Mouse (Mus musculus) gastrocnemius, postnatal 14 days (tissue): ENCODE results near the gene Cpb2. TPM values are rescaled to one million over a fixed set of nuclear protein-coding genes. Genes with fewer than 3 reads are reported as not detected.

Experiments used
- DNase-seq: peaks from one replicate; pipeline ENCODE4 v3.0.0; 2021; ENCODE audit warnings: mixed read lengths
- intact Hi-C: fragments of 180-260 bp; cut with DNase I; formaldehyde crosslinking; loops from one replicate; pipeline ENCODE4 v1.15.1; 2025; ENCODE audit warnings: low total_unique reads
- long read RNA-seq, 2 experiments: library from polyadenylated mRNA; stranded (forward); transcript quantifications; one replicate each; pipeline ENCODE4 v2.0.0; 2021
- total RNA-seq, 2 experiments: library from RNA; stranded (reverse); gene quantifications; 2 replicates each; pipeline ENCODE4 v1.2.3; 2021

Gene Cpb2
- not detected for total RNA-seq
- long read RNA-seq, experiment 1: 0 reads
- long read RNA-seq, experiment 2: 0 reads

GRCm38 (mm10) chr14:75242087-75242486, at the start of gene Cpb2:
TSS of gene Cpb2 (plus strand) at chr14:75242287.
- intact Hi-C loops: no loop called here
- DNase-seq: no peak

GRCm38 (mm10) chr14:75192427-75192826, 49.7 kb upstream of the Cpb2 start:
- intact Hi-C loops: no loop called here
- DNase-seq: no peak

GRCm38 (mm10) chr14:75192858-75193257, 49.2 kb upstream of the Cpb2 start:
- intact Hi-C loops: no loop called here
- DNase-seq: no peak

- DNase-seq: no peak
- intact Hi-C loops: no loop called here
These were observed 46.6 kb upstream of the Cpb2 start for GRCm38 (mm10) chr14:75195530-75195929.

GRCm38 (mm10) chr14:75197027-75197426, 45.1 kb upstream of the Cpb2 start:
- intact Hi-C loops: no loop called here
- DNase-seq: peak; percentile 35

GRCm38 (mm10) chr14:75197660-75198059, 44.4 kb upstream of the Cpb2 start:
- DNase-seq: no peak
- intact Hi-C loops: no loop called here

GRCm38 (mm10) chr14:75205363-75206051, 36.6 kb upstream of the Cpb2 start:
- no peak for DNase-seq
- intact Hi-C loops: no loop called here

- DNase-seq: no peak
- intact Hi-C loops: no loop called here
These were observed 35.8 kb upstream of the Cpb2 start for GRCm38 (mm10) chr14:75206307-75206706.

GRCm38 (mm10) chr14:75208572-75209151, 33.4 kb upstream of the Cpb2 start:
- intact Hi-C loops: no loop called here
- DNase-seq: no peak

GRCm38 (mm10) chr14:75213752-75214151, 28.3 kb upstream of the Cpb2 start:
- intact Hi-C loops: no loop called here
- no peak for DNase-seq

- no peak for DNase-seq
- intact Hi-C loops: no loop called here
These were observed 23.2 kb upstream of the Cpb2 start for GRCm38 (mm10) chr14:75218843-75219242.

GRCm38 (mm10) chr14:75219250-75219913, 22.7 kb upstream of the Cpb2 start:
- intact Hi-C loops: no loop called here
- no peak for DNase-seq

GRCm38 (mm10) chr14:75222386-75222785, 19.7 kb upstream of the Cpb2 start:
- DNase-seq: no peak
- intact Hi-C loops: no loop called here

- no peak for DNase-seq
- intact Hi-C loops: no loop called here
These were observed 14.5 kb upstream of the Cpb2 start for GRCm38 (mm10) chr14:75227453-75228084.

- intact Hi-C loops: no loop called here
These were observed 12.3 kb upstream of the Cpb2 start for GRCm38 (mm10) chr14:75229834-75230233.

GRCm38 (mm10) chr14:75233070-75233469, 9.0 kb upstream of the Cpb2 start:
- DNase-seq: no peak
- intact Hi-C loops: no loop called here

More at GRCm38 (mm10) chr14:75229834-75230233, 12.3 kb upstream of the Cpb2 start:
- DNase-seq: no peak

GRCm38 (mm10) chr14:75235552-75235951, 6.5 kb upstream of the Cpb2 start:
- no peak for DNase-seq
- intact Hi-C loops: no loop called here

- intact Hi-C loops: no loop called here
- DNase-seq: no peak
These were observed 6.0 kb upstream of the Cpb2 start for GRCm38 (mm10) chr14:75235955-75236635.

GRCm38 (mm10) chr14:75236636-75237003, 5.5 kb upstream of the Cpb2 start:
- DNase-seq: no peak
- intact Hi-C loops: no loop called here

GRCm38 (mm10) chr14:75237096-75237495, 5.0 kb upstream of the Cpb2 start:
- intact Hi-C loops: no loop called here
- DNase-seq: no peak
